Mouse (Mus musculus) hindbrain, embryonic 10.5 days (tissue): ENCODE data around the gene Olfr1491. TPM values are rescaled to one million over a fixed set of nuclear protein-coding genes. Genes with fewer than 3 reads are reported as not detected.

Experiments used
- DNase-seq: peaks from one replicate; pipeline ENCODE4 v3.0.0-alpha.2; 2017; ENCODE audit warnings: low spot score
- H3K27ac ChIP-seq: fragments of 300-500 bp; sonication (generic); 2 replicates; pipeline ENCODE4 v1.5.1; 2016; ENCODE audit warnings: mild to moderate bottlenecking, moderate library complexity
- H3K27me3 ChIP-seq: fragments of 300-500 bp; sonication (generic); 2 replicates; pipeline ENCODE4 v1.6.1; 2016; ENCODE audit warnings: mild to moderate bottlenecking; ENCODE audit not compliant: poor library complexity, insufficient read depth, severe bottlenecking
- H3K36me3 ChIP-seq: fragments of 300-500 bp; sonication (generic); 2 replicates; pipeline ENCODE4 v1.6.1; 2016; ENCODE audit warnings: mild to moderate bottlenecking, moderate library complexity
- H3K4me1 ChIP-seq: fragments of 300-500 bp; sonication (generic); replicated peaks from 2 replicates; pipeline ENCODE4 v1.6.1; 2016; ENCODE audit warnings: mild to moderate bottlenecking
- H3K4me3 ChIP-seq: fragments of 300-500 bp; sonication (generic); 2 replicates; pipeline ENCODE4 v1.5.1; 2016; ENCODE audit warnings: mild to moderate bottlenecking, moderate library complexity
- H3K9me3 ChIP-seq: fragments of 300-500 bp; sonication (generic); 2 replicates; pipeline ENCODE4 v1.6.1; 2016; ENCODE audit warnings: mild to moderate bottlenecking, moderate library complexity
- WGBS: fragments of 180-500 bp; shearing (Covaris S2); methylation state at CpG from one replicate; pipeline ENCODE4 v1.1.7; 2016; 5-methylcytosine and 5-hydroxymethylcytosine counted together
- polyA plus RNA-seq: library from polyadenylated mRNA; unstranded; fragments of >200 nt; fragmentation: Nextera tagmentation; extraction: Ambion mirVana; gene quantifications from 2 replicates; pipeline ENCODE4 v1.2.1, GENCODE M21; 2016

The Olfr1491 gene
- not detected in 2 replicates for polyA plus RNA-seq

DNA sequence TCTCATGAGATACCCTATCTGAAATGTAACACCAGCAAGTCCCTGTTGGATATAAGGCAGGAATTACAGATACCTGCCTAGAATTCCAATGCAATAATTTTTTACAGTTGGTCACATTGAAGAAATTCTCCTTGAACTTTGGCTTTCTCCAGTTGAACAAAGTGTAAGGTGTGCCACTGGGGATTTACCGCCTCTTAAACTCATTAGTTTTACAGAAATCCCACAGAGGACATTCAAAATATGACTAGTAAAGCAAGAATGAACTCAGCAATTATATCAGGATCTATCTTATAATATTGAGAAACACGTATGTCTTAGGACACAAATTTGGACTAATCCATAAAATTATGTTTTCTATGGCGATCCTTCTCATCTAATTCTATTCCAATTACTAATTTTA, at the start of gene Olfr1491:
Olfr1491 (plus strand) TSS at position 301 of the 400 bp plus-strand sequence.
- H3K27me3 ChIP-seq, result no peaks in the 10 kb centered on the region
- no peaks in the 10 kb centered on the region for H3K36me3 ChIP-seq
- H3K27ac ChIP-seq, result no peak within 1 kb of the TSS
- 71% methylated on average over 3 of the region's 3 CpGs for WGBS
- no peaks in the 10 kb centered on the region for H3K9me3 ChIP-seq
- no peak for DNase-seq
- no peak within 1 kb of the TSS for H3K4me3 ChIP-seq
- H3K4me1 ChIP-seq, result no peaks in the 10 kb centered on the region

DNA sequence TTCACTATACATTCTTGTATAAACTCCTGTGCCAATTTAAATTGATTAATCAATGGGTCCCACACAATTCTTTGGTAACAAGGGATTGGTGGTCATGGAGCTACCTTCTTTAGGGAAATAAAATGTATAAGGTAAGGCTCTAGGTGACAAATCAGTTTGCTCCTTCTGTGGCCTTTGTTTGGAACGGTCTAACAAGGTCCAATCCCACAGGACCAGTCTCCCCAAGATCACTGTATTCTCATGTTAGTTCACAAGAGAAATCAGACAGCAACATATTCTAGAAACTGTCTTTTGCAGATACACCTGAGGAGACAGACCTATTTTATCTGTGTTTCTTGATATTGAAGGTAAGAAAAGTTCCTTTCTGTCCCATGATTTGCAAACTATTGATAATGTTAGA, 46.3 kb upstream of the Olfr1491 start, which contains the start of gene Olfr1490:
Olfr1490 (plus strand) TSS at position 301 of the 400 bp plus-strand sequence.
- no peak within 1 kb of the TSS for H3K4me3 ChIP-seq
- no peak within 1 kb of the TSS for H3K27ac ChIP-seq
- DNase-seq, result no peak
- 76% methylated on average over 1 of the region's 1 CpGs for WGBS
- H3K36me3 ChIP-seq, result no peaks in the 10 kb centered on the region
- H3K27me3 ChIP-seq, result no peaks in the 10 kb centered on the region
- no peaks in the 10 kb centered on the region for H3K4me1 ChIP-seq
- peaks cover 18% of the 10 kb centered on the region for H3K9me3 ChIP-seq

GRCm38 (mm10) chr19:13722978-13723377, 25.9 kb downstream of the Olfr1491 start, which contains the start of gene Olfr1493-ps1:
Gene Olfr1493-ps1 (plus strand): TSS chr19:13723278.
- no peak within 1 kb of the TSS for H3K27ac ChIP-seq
- no peaks in the 10 kb centered on the region for H3K36me3 ChIP-seq
- no peak for DNase-seq
- peaks cover 9% of the 10 kb centered on the region; the same call in 1 of the 2 replicates for H3K9me3 ChIP-seq
- H3K4me1 ChIP-seq, result no peaks in the 10 kb centered on the region
- 58% methylated on average over 2 of the region's 2 CpGs for WGBS
- no peak within 1 kb of the TSS for H3K4me3 ChIP-seq
- H3K27me3 ChIP-seq, result no peaks in the 10 kb centered on the region

DNA sequence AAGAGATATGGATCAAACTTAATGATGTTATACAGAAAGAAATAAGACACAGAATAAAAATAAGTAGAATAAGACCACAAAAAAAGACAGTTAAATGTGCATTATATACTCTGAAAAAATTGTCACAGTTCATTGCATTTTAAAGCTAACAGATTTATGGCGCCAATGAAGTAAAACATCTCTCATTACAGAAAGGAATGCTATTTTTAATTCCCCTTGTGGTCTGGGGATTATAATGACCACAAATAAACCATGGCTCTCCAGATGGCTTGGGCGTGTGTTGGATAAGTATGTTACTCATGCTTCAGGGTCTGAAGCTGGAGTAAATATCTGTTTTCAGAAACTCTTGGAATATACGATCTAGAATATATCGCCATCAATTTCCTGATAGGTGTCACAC, 42.4 kb downstream of the Olfr1491 start, which contains the start of gene Olfr1494:
Olfr1494 (plus strand) TSS at position 301 of the 400 bp plus-strand sequence.
- H3K27ac ChIP-seq, result no peak within 1 kb of the TSS
- H3K4me1 ChIP-seq, result no peaks in the 10 kb centered on the region
- no peaks in the 10 kb centered on the region for H3K27me3 ChIP-seq
- DNase-seq, result no peak
- H3K9me3 ChIP-seq, result 0 out of 2 replicates have a peak, but pooled peaks cover 5% of the 10 kb centered on the region
- H3K4me3 ChIP-seq, result no peak within 1 kb of the TSS
- H3K36me3 ChIP-seq, result no peaks in the 10 kb centered on the region
- 92% methylated on average over 4 of the region's 4 CpGs for WGBS

DNA sequence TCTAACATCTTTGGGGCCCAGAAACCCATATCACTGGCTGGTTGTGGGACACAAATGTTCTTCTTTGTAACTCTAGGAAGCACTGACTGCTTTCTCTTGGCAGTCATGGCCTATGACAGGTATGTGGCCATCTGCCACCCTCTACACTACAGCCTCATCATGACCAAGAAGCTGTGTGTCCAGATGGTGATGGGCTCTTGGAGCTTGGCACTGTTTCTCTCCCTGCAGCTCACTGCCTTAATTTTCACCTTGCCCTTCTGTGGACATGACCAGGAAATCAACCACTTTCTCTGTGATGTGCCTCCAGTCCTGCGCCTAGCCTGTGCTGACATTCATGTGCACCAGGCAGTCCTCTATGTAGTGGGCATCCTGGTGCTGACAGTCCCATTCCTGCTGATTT, 52.3 kb downstream of the Olfr1491 start:
- H3K36me3 ChIP-seq, result no peaks in the 10 kb centered on the region
- H3K4me3 ChIP-seq, result no peak overlapping the region
- no peaks in the 10 kb centered on the region for H3K27me3 ChIP-seq
- H3K9me3 ChIP-seq, result peaks cover 8% of the 10 kb centered on the region; the same call in 1 of the 2 replicates
- WGBS, result 88% methylated on average over 1 of the region's 1 CpGs
- H3K4me1 ChIP-seq, result no peaks in the 10 kb centered on the region
- DNase-seq, result no peak
- H3K27ac ChIP-seq, result no peak overlapping the region

Other genes with a start within 250 kb of the Olfr1491 start
- not detected in 2 replicates for gene Olfr1472, start 241.2 kb upstream of the Olfr1491 start, polyA plus RNA-seq
- gene Olfr1474, start 227.7 kb upstream of the Olfr1491 start, polyA plus RNA-seq, result not detected in 2 replicates
- gene Olfr1475, start 217.1 kb upstream of the Olfr1491 start, polyA plus RNA-seq, result not detected in 2 replicates
- gene Olfr1477, start 196.7 kb upstream of the Olfr1491 start, polyA plus RNA-seq, result not detected in 2 replicates
- gene Olfr1480, start 169.4 kb upstream of the Olfr1491 start, polyA plus RNA-seq, result not detected in 2 replicates
- gene Olfr1484, start 113.8 kb upstream of the Olfr1491 start, polyA plus RNA-seq, result not detected in 2 replicates
- gene Olfr1487, start 79.9 kb upstream of the Olfr1491 start, polyA plus RNA-seq, result not detected in 2 replicates
- not detected in 2 replicates for gene Olfr1489, start 65.6 kb upstream of the Olfr1491 start, polyA plus RNA-seq
- not detected in 2 replicates for gene Olfr1490, start 46.2 kb upstream of the Olfr1491 start, polyA plus RNA-seq
- gene Olfr1493-ps1, start 26.0 kb downstream of the Olfr1491 start, polyA plus RNA-seq, result not detected in 2 replicates
- gene Olfr1494, start 42.5 kb downstream of the Olfr1491 start, polyA plus RNA-seq, result not detected in 2 replicates
- gene Olfr1495, start 67.3 kb downstream of the Olfr1491 start, polyA plus RNA-seq, result not detected in 2 replicates
- gene Olfr1496, start 80.6 kb downstream of the Olfr1491 start, polyA plus RNA-seq, result not detected in 2 replicates
- not detected in 2 replicates for gene Olfr1497, start 100.9 kb downstream of the Olfr1491 start, polyA plus RNA-seq
- gene Olfr1499, start 122.2 kb downstream of the Olfr1491 start, polyA plus RNA-seq, result not detected in 2 replicates
- not detected in 2 replicates for gene Olfr1500, start 133.2 kb downstream of the Olfr1491 start, polyA plus RNA-seq
- gene Olfr1501, start 153.4 kb downstream of the Olfr1491 start, polyA plus RNA-seq, result not detected in 2 replicates
- not detected in 2 replicates for gene Olfr1502, start 164.5 kb downstream of the Olfr1491 start, polyA plus RNA-seq
- gene Olfr1504, start 200.7 kb downstream of the Olfr1491 start, polyA plus RNA-seq, result not detected in 2 replicates
- gene Olfr1505, start 216.3 kb downstream of the Olfr1491 start, polyA plus RNA-seq, result not detected in 2 replicates